In the genomic region with DNA sequence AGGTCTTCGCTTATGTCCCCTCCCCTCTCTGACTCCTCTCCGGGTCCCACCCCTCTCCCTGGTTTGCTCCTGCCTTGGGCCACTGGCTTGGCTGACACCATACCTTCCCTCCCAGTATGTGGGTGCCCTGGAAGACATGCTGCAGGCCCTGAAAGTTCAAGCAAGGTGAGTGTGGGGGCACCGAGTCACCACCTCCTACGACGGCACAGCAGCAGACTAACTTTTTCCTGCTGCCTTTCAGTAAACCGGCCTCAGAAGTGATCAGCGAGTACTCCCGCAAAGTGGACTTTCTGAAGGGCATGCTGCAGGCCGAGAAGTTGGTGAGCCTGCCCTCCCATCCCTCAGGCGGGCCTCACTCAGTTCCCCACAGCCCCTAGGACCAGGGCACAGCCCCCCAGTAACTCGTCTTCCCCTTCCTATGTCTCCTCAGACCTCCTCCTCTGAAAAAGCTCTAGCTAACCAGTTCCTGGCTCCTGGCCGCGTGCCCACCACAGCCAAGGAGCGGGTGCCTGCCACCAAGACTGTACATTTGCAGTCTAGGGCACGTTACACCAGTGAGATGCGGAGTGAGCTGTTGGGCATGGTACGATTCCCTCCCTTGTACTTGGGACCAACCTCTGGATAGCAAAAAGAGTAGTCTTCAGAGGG, we compare ENCODE assay signal across 1 mouse cellular context.
TF ChIP-seq lines count a peak whose summit lies in the region.

No protein-coding gene starts in this region.

TF ChIP-seq in MEL, 35 proteins besides CTCF, POLR2A, EP300 and RAD21:
- TF ChIP-seq BHLHE40 (IDR thresholded peaks at IDR 0.05; ENCODE audit: borderline replicate concordance, low read depth, low read length) (no peak), SIN3A (IDR thresholded peaks at IDR 0.05; ENCODE audit: low read length) (no peak), NRF1 (IDR thresholded peaks at IDR 0.05; ENCODE audit: insufficient read depth, low read depth, low read length, poor library complexity, severe bottlenecking) (no peak), ZKSCAN1 (IDR thresholded peaks at IDR 0.05; ENCODE audit: low read depth, low read length) (no peak), SMC3 (IDR thresholded peaks at IDR 0.05; ENCODE audit: low read depth, low read length) (no peak), MAFK (IDR thresholded peaks at IDR 0.05; ENCODE audit: borderline replicate concordance, low read depth, low read length) (no peak), GATA1 (IDR thresholded peaks at IDR 0.05; ENCODE audit: low read depth, low read length) (no peak)
